Mouse (Mus musculus) liver (tissue): ENCODE measurements around the gene Rbpj.
"Not testable (repeated sequence)": the region's sequence is repeated elsewhere in the genome, so short reads cannot be mapped to it uniquely, and the experiment has no call there.

ENCODE experiments used
- DNase-seq: peaks from one replicate; pipeline ENCODE4 v3.0.0-alpha.2; 2020; ENCODE audit warnings: mixed read lengths

Gene Rbpj

GRCm38 (mm10) chr5:53599116-53599515 is 133.2 kb downstream of the Rbpj start:
- DNase-seq: no peak

- DNase-seq: no peak
These were observed 136.2 kb downstream of the Rbpj start for GRCm38 (mm10) chr5:53602194-53602593.

- peak; percentile 10 for DNase-seq
These were observed 139.5 kb downstream of the Rbpj start for GRCm38 (mm10) chr5:53605450-53605849.

- no peak for DNase-seq
These were observed 141.5 kb downstream of the Rbpj start for GRCm38 (mm10) chr5:53607230-53607996.

- no peak for DNase-seq
These were observed 152.9 kb downstream of the Rbpj start for GRCm38 (mm10) chr5:53618844-53619243.

- DNase-seq: no peak
These were observed 166.1 kb downstream of the Rbpj start for GRCm38 (mm10) chr5:53632026-53632425.

GRCm38 (mm10) chr5:53636795-53637194 is 170.8 kb downstream of the Rbpj start:
- DNase-seq: peak; percentile 26

- no peak for DNase-seq
These were observed 171.3 kb downstream of the Rbpj start for GRCm38 (mm10) chr5:53637206-53637605.

- DNase-seq: no peak
These were observed 172.7 kb downstream of the Rbpj start for GRCm38 (mm10) chr5:53638647-53639046.

- no peak for DNase-seq
These were observed 180.7 kb downstream of the Rbpj start for GRCm38 (mm10) chr5:53646669-53647068.

- no peak for DNase-seq
These were observed 181.4 kb downstream of the Rbpj start for GRCm38 (mm10) chr5:53647358-53647757.

- DNase-seq: no peak
These were observed 190.6 kb downstream of the Rbpj start for GRCm38 (mm10) chr5:53656596-53656995.

GRCm38 (mm10) chr5:53657925-53658324 is 192.0 kb downstream of the Rbpj start:
- DNase-seq: peak; percentile 9

GRCm38 (mm10) chr5:53661508-53661907 is 195.6 kb downstream of the Rbpj start:
- no peak for DNase-seq

GRCm38 (mm10) chr5:53662413-53662812 is 196.5 kb downstream of the Rbpj start:
- DNase-seq: no peak

GRCm38 (mm10) chr5:53663665-53664064 is 197.7 kb downstream of the Rbpj start:
- DNase-seq: no peak

- no peak for DNase-seq
These were observed 202.1 kb downstream of the Rbpj start for GRCm38 (mm10) chr5:53668021-53668420.

GRCm38 (mm10) chr5:53670321-53670938 is 204.5 kb downstream of the Rbpj start:
- DNase-seq: no peak

- DNase-seq: no peak
These were observed 205.6 kb downstream of the Rbpj start for GRCm38 (mm10) chr5:53671507-53671906.

GRCm38 (mm10) chr5:53672352-53672751 is 206.4 kb downstream of the Rbpj start:
- DNase-seq: peak; percentile 63

- DNase-seq: not testable (repeated sequence)
These were observed 207.7 kb downstream of the Rbpj start for GRCm38 (mm10) chr5:53673493-53674150.

- no peak for DNase-seq
These were observed 210.7 kb downstream of the Rbpj start for GRCm38 (mm10) chr5:53676671-53677070.

GRCm38 (mm10) chr5:53678036-53678767 is 212.2 kb downstream of the Rbpj start:
- no peak for DNase-seq
